Mouse (Mus musculus): Measurements from ENCODE around the gene Hmx1. TPM values are rescaled to one million over a fixed set of nuclear protein-coding genes. Genes with fewer than 3 reads are reported as not detected.

The Hmx1 gene
- polyA plus RNA-seq (2014; fragmentation: Illumina TruSeq; extraction: RNeasy Lipid Tissue Mini Kit (QIAGEN cat#74804); ENCODE audit: low read depth, low replicate concordance), result not detected

DNA sequence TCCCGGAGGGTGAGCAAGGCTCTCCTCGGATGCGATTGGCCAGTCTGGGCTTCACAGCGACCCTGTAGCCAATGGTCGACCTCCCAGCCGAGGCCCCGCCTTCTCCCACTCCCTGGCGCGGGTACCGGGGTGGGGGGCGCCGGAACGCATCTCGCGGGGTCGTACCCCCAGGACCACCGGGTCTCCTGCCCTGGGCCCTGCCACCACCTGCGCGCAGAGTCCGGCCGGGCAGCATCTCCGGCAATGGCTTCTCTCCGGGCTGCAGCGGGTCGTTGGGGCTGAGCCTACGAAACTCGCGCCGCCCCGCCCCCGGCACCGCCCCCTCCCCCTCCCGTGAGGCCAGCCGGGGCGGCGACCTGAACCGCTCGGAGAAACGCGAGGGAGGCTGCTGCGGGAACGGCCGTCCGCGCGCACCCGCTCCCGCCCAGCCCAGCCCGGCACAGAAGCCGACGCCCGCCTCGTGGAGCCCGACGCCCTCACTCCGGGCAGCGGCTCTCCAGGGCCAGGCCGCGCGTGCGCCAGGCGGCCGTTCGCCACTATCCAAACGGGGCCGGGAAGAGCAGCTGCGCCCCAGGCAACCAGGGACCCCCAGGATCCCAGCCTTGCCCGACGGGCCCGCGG is at the start of gene Hmx1:
Hmx1 (plus strand) TSS at position 618 of the 621 bp plus-strand sequence.

Other genes with a start within 250 kb of the Hmx1 start
- 0.13 TPM for gene Adra2c, start 110.8 kb upstream of the Hmx1 start, polyA plus RNA-seq (2014; fragmentation: Illumina TruSeq; extraction: RNeasy Lipid Tissue Mini Kit (QIAGEN cat#74804); ENCODE audit: low read depth, low replicate concordance)
- 0.84 TPM for gene Cpz, start 136.6 kb downstream of the Hmx1 start, polyA plus RNA-seq (2014; fragmentation: Illumina TruSeq; extraction: RNeasy Lipid Tissue Mini Kit (QIAGEN cat#74804); ENCODE audit: low read depth, low replicate concordance)
- 1.8 TPM for gene Trmt44, start 186.0 kb downstream of the Hmx1 start, polyA plus RNA-seq (2014; fragmentation: Illumina TruSeq; extraction: RNeasy Lipid Tissue Mini Kit (QIAGEN cat#74804); ENCODE audit: low read depth, low replicate concordance)
- 27.1 TPM for gene Acox3, start 193.9 kb downstream of the Hmx1 start, polyA plus RNA-seq (2014; fragmentation: Illumina TruSeq; extraction: RNeasy Lipid Tissue Mini Kit (QIAGEN cat#74804); ENCODE audit: low read depth, low replicate concordance)